Mouse (Mus musculus) E14TG2a.4 (cell line): ENCODE data around the gene Csf1.

ENCODE experiments used
- H3K27me3 ChIP-seq: 2 replicates; pipeline ENCODE4 v1.6.1; 2014; ENCODE audit warnings: low read length, control low read depth; ENCODE audit not compliant: insufficient read depth
- H3K36me3 ChIP-seq: 2 replicates; pipeline ENCODE4 v1.6.1; 2014; ENCODE audit warnings: low read length, control low read depth; ENCODE audit not compliant: insufficient read depth
- H3K4me1 ChIP-seq: replicated peaks from 2 replicates; pipeline ENCODE4 v1.6.1; 2014; ENCODE audit warnings: low read depth, low read length, control low read depth
- H3K4me3 ChIP-seq: replicated peaks from 2 replicates; pipeline ENCODE4 v1.5.1; 2014; ENCODE audit warnings: mild to moderate bottlenecking, low read length
- H3K9me3 ChIP-seq: 2 replicates; pipeline ENCODE4 v1.6.1; 2014; ENCODE audit warnings: low read length, control low read depth
- CTCF ChIP-seq: conservative IDR thresholded peaks from 2 replicates; pipeline ENCODE4 v1.5.1; 2014; ENCODE audit warnings: low read length
- NANOG ChIP-seq: IDR thresholded peaks from 2 replicates; pipeline ENCODE4 v1.6.1; 2014; ENCODE audit warnings: borderline replicate concordance, low read length, mixed read lengths
- POU5F1 ChIP-seq: IDR thresholded peaks from 2 replicates; pipeline ENCODE4 v1.6.1; 2014; ENCODE audit warnings: low read length, borderline replicate concordance

The Csf1 gene

GRCm38 (mm10) chr3:107701767-107702394 is 58.4 kb downstream of the Csf1 start:
- TF ChIP-seq CTCF (no peak), NANOG (no peak), POU5F1 (no peak)
- H3K4me3 ChIP-seq = no peak overlapping the region
- no peaks in the 10 kb centered on the region for H3K9me3 ChIP-seq
- H3K36me3 ChIP-seq = no peaks in the 10 kb centered on the region
- peaks cover 3% of the 10 kb centered on the region for H3K4me1 ChIP-seq
- H3K27me3 ChIP-seq = peaks cover 5% of the 10 kb centered on the region

GRCm38 (mm10) chr3:107700625-107701024 is 59.6 kb downstream of the Csf1 start:
- Histone ChIP-seq H3K4me3 (no peak overlapping the region), H3K9me3 (no peaks in the 10 kb centered on the region), H3K27me3 (peaks cover 5% of the 10 kb centered on the region), H3K36me3 (no peaks in the 10 kb centered on the region), H3K4me1 (peaks cover 6% of the 10 kb centered on the region)
- no peak for TF ChIP-seq CTCF
- no peak for TF ChIP-seq POU5F1
- TF ChIP-seq NANOG = no peak

- no peaks in the 10 kb centered on the region; the same call in 1 of the 2 replicates for H3K27me3 ChIP-seq
- H3K4me3 ChIP-seq = peak overlapping the region; percentile 46; the same call in 1 of the 2 replicates
- TF ChIP-seq POU5F1 (no peak), CTCF (no peak), NANOG (no peak)
- H3K36me3 ChIP-seq = no peaks in the 10 kb centered on the region
- H3K9me3 ChIP-seq = no peaks in the 10 kb centered on the region
- H3K4me1 ChIP-seq = peaks cover 17% of the 10 kb centered on the region
Measured at GRCm38 (mm10) chr3:107696910-107697309, 63.4 kb downstream of the Csf1 start.

GRCm38 (mm10) chr3:107695948-107696881 is 64.1 kb downstream of the Csf1 start, which contains the start of gene Ahcyl1:
Ahcyl1 (minus strand) TSS chr3:107696560.
- Histone ChIP-seq H3K36me3 (no peaks in the 10 kb centered on the region), H3K4me3 (peak within 1 kb of the TSS; percentile 93), H3K27me3 (no peaks in the 10 kb centered on the region; the same call in 1 of the 2 replicates), H3K4me1 (peaks cover 17% of the 10 kb centered on the region), H3K9me3 (no peaks in the 10 kb centered on the region)
- TF ChIP-seq NANOG = no peak
- TF ChIP-seq POU5F1 = no peak
- peak; percentile 53 for TF ChIP-seq CTCF

- TF ChIP-seq CTCF (no peak), NANOG (no peak)
- H3K4me3 ChIP-seq = peak overlapping the region; percentile 93
Measured at GRCm38 (mm10) chr3:107695219-107695947, 64.9 kb downstream of the Csf1 start.

GRCm38 (mm10) chr3:107694256-107694900 is 65.9 kb downstream of the Csf1 start:
- Histone ChIP-seq H3K27me3 (no peaks in the 10 kb centered on the region), H3K4me1 (peaks cover 17% of the 10 kb centered on the region), H3K36me3 (no peaks in the 10 kb centered on the region), H3K9me3 (no peaks in the 10 kb centered on the region), H3K4me3 (no peak overlapping the region)
- TF ChIP-seq NANOG (no peak), CTCF (no peak), POU5F1 (no peak)

More at GRCm38 (mm10) chr3:107695219-107695947, 64.9 kb downstream of the Csf1 start:
- H3K9me3 ChIP-seq = no peaks in the 10 kb centered on the region
- H3K36me3 ChIP-seq = no peaks in the 10 kb centered on the region
- no peaks in the 10 kb centered on the region for H3K27me3 ChIP-seq
- peaks cover 17% of the 10 kb centered on the region for H3K4me1 ChIP-seq
